Mouse (Mus musculus): ENCODE results near the gene Gm39115.
"Not testable (repeated sequence)": the region's sequence is repeated elsewhere in the genome, so short reads cannot be mapped to it uniquely, and the experiment has no call there.

Gene Gm39115

DNA sequence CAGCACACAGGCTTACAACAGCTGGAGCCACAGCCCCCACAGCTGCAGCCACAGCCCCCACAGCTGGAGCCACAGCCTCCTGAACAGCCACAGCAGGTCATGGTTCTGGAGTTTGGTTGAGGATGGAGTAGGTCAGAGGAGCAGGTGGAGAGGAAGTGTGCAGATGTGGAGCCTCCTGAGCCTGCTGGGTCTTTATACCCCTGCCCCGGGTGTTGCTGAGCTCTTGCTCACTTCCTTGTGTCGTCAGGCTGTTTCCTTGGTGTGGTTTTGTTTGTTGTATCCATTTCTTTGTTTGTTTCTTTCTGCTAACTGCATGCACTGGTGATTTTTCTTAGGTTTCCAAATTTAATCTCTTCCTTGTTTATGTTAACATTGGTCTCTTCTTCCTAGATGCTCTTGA, at the start of gene Gm39115:
Gene Gm39115 (minus strand): TSS at position 101 of the 400 bp plus-strand sequence.
- DNase-seq: not testable (repeated sequence)

- DNase-seq: no peak
Measured at GRCm38 (mm10) chr7:142181021-142181420, 45.2 kb upstream of the Gm39115 start.

GRCm38 (mm10) chr7:142178685-142179084, 42.9 kb upstream of the Gm39115 start:
- no peak for DNase-seq

DNA sequence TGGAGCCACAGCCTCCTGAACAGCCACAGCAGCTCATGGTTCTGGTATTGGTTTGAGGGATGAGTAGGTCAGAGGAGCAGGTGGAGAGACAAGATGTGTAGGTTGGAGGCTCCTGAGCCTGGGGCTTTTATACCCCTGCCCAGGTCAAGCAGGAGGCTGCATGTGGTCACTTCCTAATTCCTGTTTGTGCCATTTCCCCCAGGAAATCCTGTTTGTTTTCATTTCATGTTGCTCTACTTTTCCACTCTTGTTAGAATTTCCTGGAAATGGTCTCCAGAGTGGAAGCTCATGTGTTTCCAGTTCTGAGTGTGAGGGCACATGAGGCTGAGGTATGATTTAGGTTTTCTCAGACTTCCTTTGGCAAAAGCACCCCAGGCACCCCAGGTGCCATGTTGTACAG, 40.1 kb upstream of the Gm39115 start, which contains the start of gene Krtap5-2:
Gene Krtap5-2 (minus strand): TSS at position 101 of the 400 bp plus-strand sequence.
- not testable (repeated sequence) for DNase-seq

- DNase-seq: no peak
Measured at GRCm38 (mm10) chr7:142169836-142170235, 34.0 kb upstream of the Gm39115 start.

- not testable (repeated sequence) for DNase-seq
Measured at GRCm38 (mm10) chr7:142165639-142166038, 29.8 kb upstream of the Gm39115 start, which contains the start of gene Gm4553. Gene Gm4553, minus strand, starts transcription at chr7:142165739.

DNA sequence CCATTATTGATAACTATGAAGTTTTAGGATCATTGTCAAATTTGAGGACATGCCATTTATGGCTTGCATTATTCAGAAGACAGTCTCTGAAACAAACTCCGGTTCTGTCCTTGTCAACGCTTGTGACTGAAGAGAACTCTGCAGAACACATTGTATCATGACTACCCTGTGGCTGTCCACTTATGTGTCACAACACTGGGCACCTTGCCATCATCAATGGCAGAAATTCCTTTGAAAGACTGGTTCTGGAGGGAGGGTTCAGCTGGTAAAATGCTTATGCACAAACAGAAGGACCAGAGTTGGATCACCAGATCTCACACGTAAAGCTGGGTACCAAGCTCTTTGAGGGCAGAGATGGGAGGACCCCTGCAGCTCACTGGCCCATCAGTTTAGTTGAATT, 23.5 kb upstream of the Gm39115 start:
- no peak for DNase-seq

GRCm38 (mm10) chr7:142157013-142157412, 21.2 kb upstream of the Gm39115 start, which contains the start of gene Gm29735:
Gene Gm29735, minus strand, starts transcription at chr7:142157113.
- not testable (repeated sequence) for DNase-seq

- DNase-seq: no peak
Measured at GRCm38 (mm10) chr7:142155308-142155707, 19.5 kb upstream of the Gm39115 start.

- no peak for DNase-seq
Measured at GRCm38 (mm10) chr7:142152191-142152590, 16.4 kb upstream of the Gm39115 start.

GRCm38 (mm10) chr7:142148633-142149032, 12.8 kb upstream of the Gm39115 start:
- no peak for DNase-seq

DNA sequence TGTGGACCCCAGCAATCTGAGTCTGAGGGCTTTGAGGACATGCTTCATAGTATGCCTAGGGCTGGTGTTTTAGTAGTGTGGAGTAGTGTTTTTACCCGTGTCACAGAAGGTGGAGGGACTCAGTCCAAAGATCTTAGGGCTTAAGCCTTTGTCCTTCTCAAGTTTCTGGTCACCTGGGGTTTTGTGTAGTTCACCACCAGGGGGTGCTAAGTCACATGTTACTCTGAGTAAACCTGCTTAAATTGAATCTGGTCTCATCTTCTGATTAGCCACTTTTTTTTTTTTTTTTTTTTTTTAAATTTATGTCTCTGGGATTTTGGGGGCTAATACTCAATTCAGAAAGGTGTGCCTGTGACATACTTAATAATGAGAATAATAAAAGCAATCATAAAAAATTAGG, 10.2 kb upstream of the Gm39115 start:
- DNase-seq: peak; percentile 68

GRCm38 (mm10) chr7:142145413-142145940, 9.6 kb upstream of the Gm39115 start:
- DNase-seq: no peak

DNA sequence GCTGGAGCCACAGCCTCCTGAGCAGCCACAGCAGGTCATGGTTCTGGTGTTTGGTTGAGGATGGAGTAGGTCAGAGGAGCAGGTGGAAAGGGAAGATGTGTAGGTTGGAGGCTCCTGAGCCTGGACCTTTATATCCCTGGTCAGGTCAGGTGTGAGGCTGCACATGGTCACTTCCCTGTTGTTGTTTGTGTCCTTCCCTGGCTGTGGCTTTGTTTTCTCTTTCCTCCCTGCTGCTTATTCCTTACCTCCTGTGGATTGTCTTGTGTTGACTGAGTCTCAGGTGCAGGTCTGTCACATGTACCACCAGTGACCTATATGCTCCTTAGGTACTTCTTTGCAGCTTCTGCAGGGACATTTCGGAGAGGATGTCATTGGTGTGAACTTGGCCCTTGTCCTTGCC, 8.7 kb upstream of the Gm39115 start, which contains the start of gene Gm45337:
Gene Gm45337 (minus strand): TSS at position 101 of the 400 bp plus-strand sequence.
- DNase-seq: no peak

DNA sequence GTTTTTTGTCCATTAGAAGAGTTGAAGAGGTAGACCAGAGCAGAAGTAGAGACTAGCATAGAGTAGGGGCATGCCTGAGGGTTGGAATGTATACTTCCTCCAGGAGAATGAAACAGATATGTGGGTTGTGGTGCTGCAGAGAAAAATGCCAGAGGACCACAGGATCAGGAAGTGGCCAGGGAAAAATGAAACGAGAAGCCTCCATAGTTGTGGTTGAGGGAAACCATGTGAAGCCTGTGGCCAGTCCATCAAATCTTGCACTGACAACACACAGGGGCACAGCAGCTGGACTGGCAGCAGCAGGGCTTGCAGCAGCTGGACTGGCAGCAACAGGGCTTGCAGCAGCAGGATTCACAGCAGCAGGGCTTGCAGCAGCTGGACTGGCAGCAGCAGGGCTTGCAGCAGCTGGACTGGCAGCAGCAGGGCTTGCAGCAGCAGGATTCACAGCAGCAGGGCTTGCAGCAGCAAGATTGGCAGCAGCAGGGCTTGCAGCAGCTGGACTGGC, 7.7 kb upstream of the Gm39115 start:
- not testable (repeated sequence) for DNase-seq

DNA sequence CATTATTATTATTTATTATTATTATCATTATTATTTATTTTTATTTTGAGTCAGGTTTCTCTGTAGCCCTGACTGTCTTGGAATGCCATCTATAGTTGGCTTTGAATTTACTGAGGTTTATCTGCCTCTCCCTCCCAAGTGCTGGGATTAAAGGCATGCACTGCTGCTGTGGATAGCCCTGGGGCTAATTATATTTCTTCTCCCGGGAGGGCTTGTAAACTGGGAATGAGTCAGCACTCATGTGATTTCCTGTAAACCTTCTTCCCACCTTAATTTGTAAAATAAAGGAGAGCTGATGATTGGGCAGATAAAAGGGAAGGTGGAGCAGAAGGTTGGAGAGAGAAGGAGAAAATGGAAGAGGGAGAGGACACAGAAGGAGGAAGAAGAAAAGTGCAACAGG, 4.9 kb upstream of the Gm39115 start:
- no peak for DNase-seq

GRCm38 (mm10) chr7:142134206-142134995, 1.4 kb downstream of the Gm39115 start:
- DNase-seq: no peak

GRCm38 (mm10) chr7:142128843-142129242, 7.0 kb downstream of the Gm39115 start:
- no peak for DNase-seq

GRCm38 (mm10) chr7:142120629-142121028, 15.2 kb downstream of the Gm39115 start, which contains the start of gene Gm45618:
Gene Gm45618, minus strand, starts transcription at chr7:142120729.
- not testable (repeated sequence) for DNase-seq

DNA sequence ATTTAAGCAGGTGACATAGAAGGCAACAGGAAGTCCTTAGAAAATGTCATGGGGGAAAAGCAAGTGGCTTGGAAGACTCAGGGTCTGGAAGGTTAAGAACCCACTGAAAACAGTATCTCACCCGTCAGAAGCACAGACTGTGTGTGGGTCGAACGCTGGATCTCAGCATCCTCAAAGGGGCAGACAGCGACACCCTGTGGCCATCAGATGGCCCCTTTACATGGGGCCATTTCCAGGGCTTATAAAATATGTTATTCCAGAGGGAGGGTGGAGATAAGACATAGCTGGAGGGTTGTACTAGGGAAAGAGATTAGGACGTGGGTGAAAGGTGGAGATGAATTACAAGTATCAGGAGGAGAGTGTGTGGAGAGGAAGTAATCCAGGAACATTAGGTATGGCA, 16.2 kb downstream of the Gm39115 start:
- no peak for DNase-seq

DNA sequence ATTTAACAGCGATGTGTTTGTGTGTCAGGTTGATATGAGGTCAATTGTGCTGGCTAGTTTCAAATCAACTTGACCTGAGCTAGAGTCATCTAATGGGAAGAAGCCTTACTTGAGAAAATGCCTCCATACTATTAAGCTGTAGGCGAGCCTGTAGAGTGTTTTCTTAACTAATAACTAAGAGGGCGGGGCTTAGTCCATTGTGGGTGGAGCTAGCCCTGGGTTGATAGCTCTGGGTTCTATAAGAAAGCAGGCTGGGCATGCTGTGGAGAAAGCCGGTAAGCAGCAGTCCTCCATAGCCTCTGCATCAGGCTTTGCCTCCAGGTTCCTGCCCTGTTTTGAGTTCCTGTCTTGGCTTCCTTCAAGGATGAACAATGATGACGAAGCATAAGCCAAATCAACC, 31.1 kb downstream of the Gm39115 start:
- DNase-seq: no peak

GRCm38 (mm10) chr7:142097776-142098175, 38.1 kb downstream of the Gm39115 start:
- DNase-seq: peak; percentile 86

GRCm38 (mm10) chr7:142096701-142097100, 39.1 kb downstream of the Gm39115 start:
- no peak for DNase-seq

Measured in lung, postnatal 14 days (tissue).